Mouse (Mus musculus): ENCODE results near the gene Plcg1. TPM values are rescaled to one million over a fixed set of nuclear protein-coding genes. Genes with fewer than 3 reads are reported as not detected.

Gene Plcg1
- polyA plus RNA-seq, 2 experiments: 56.8 to 131 TPM

- WGBS: 77% methylated on average over 3 of the region's 3 CpGs
- H3K4me3 ChIP-seq (replicated peaks; ENCODE audit: low read length): no peak overlapping the region
- H3K27ac ChIP-seq (replicated peaks; ENCODE audit: low read depth, low read length): peak overlapping the region; percentile 19; the same call in 1 of the 2 replicates
- peaks cover 19% of the 10 kb centered on the region for H3K4me1 ChIP-seq (ENCODE audit: control insufficient read depth, insufficient read depth, low read length)
- no peak overlapping the region for H3K9ac ChIP-seq (ENCODE audit: low read depth, low read length, severe bottlenecking)
- H3K36me3 ChIP-seq (ENCODE audit: control insufficient read depth, insufficient read depth, low read length): peaks cover 53% of the 10 kb centered on the region
- TF ChIP-seq POLR2A (IDR thresholded peaks at IDR 0.05; ENCODE audit: borderline replicate concordance, extremely low read depth, insufficient read depth, insufficient read length): no peak
- no peaks in the 10 kb centered on the region for H3K27me3 ChIP-seq (ENCODE audit: control insufficient read depth, insufficient read depth, low read length)
- DNase-seq (ENCODE audit: low spot score) (no peak), ATAC-seq (ENCODE audit: low FRiP score, low read depth) (no peak)
- no peak overlapping the region for H3K4me2 ChIP-seq (replicated peaks; ENCODE audit: low read depth, low read length, severe bottlenecking)
- no peaks in the 10 kb centered on the region for H3K9me3 ChIP-seq (ENCODE audit: control insufficient read depth, low read length)
Observed at GRCm38 (mm10) chr2:160741580-160741979, 10.5 kb downstream of the Plcg1 start.

DNA sequence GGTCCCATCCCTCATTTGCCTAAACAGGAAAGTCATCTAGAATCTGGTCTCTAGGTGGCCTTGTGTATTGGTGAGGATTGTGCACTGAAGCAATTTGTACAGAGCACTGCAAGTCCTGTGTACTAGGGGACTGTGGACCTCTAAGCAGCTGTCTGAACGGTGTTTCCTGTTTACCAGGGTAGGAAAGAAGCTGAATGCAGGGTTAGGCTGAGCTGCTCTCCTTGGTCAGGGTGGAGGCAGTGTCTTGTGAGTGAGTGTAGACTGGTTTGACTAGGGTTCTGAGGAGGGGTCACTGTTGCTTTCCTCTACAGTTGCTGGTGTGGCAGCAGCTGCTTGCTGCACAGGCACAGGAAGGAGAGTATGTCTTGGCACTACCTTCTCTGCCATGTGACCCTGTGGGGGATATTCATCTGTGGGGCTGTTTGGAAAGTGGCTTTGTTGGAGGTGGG, 11.1 kb downstream of the Plcg1 start:
- Histone ChIP-seq H3K27me3 (ENCODE audit: control insufficient read depth, insufficient read depth, low read length) (no peaks in the 10 kb centered on the region), H3K9ac (ENCODE audit: low read depth, low read length, severe bottlenecking) (no peak overlapping the region), H3K36me3 (ENCODE audit: control insufficient read depth, insufficient read depth, low read length) (peaks cover 51% of the 10 kb centered on the region), H3K4me2 (replicated peaks; ENCODE audit: low read depth, low read length, severe bottlenecking) (no peak overlapping the region), H3K27ac (replicated peaks; ENCODE audit: low read depth, low read length) (no peak overlapping the region), H3K4me1 (ENCODE audit: control insufficient read depth, insufficient read depth, low read length) (peaks cover 19% of the 10 kb centered on the region), H3K9me3 (ENCODE audit: control insufficient read depth, low read length) (no peaks in the 10 kb centered on the region), H3K4me3 (replicated peaks; ENCODE audit: low read length) (no peak overlapping the region)
- ATAC-seq (ENCODE audit: low FRiP score, low read depth) (no peak), DNase-seq (ENCODE audit: low spot score) (no peak)
- WGBS: 86% methylated on average over 1 of the region's 1 CpGs
- no peak for TF ChIP-seq POLR2A (IDR thresholded peaks at IDR 0.05; ENCODE audit: borderline replicate concordance, extremely low read depth, insufficient read depth, insufficient read length)

DNA sequence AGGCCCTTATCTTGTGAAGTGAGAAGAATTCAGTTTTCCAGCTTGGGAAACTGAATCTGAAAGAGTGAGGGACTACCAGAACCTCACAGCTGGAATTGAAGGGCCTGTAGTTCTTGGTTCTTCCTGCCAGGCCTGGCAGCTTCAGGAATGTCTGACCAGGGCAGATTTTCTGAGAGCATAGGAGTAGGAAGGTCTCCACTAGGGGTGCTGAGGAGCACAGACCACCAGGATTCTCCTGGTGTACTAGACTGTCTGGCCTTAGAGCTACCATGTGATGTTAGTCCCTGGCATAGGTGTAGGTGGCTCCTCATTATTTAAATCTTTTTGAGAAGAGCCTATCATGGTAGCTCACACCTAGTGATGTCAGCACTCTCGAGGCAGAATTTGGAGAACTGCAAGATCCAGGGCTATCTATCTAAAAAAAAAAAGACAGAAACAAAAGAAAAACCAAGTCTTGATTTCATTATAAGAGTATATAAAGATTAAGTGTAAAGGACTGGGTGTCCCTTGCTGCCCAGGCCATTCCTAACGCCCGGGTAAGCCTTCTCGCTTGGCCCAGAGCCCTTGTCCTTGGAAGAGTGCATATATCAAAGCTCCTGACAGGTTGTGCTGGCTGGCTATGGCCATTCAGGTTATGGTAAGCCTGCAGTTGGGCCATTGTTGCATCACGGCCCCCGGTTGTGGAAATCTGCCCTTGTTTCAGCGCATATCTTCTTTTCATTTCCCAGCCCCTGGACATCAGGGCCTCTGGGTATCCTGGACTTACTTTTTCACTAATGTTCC, 13.1 kb downstream of the Plcg1 start:
- no peak for ATAC-seq (ENCODE audit: low FRiP score, low read depth)
- no peak overlapping the region for H3K9ac ChIP-seq (ENCODE audit: low read depth, low read length, severe bottlenecking)
- peaks cover 62% of the 10 kb centered on the region for H3K36me3 ChIP-seq (ENCODE audit: control insufficient read depth, insufficient read depth, low read length)
- no peak overlapping the region for H3K4me2 ChIP-seq (replicated peaks; ENCODE audit: low read depth, low read length, severe bottlenecking)
- H3K9me3 ChIP-seq (ENCODE audit: control insufficient read depth, low read length): no peaks in the 10 kb centered on the region
- H3K4me3 ChIP-seq (replicated peaks; ENCODE audit: low read length): no peak overlapping the region
- DNase-seq (ENCODE audit: low spot score): peak; percentile 49
- no peaks in the 10 kb centered on the region for H3K27me3 ChIP-seq (ENCODE audit: control insufficient read depth, insufficient read depth, low read length)
- 90% methylated on average over 7 of the region's 7 CpGs for WGBS
- H3K4me1 ChIP-seq (ENCODE audit: control insufficient read depth, insufficient read depth, low read length): peaks cover 19% of the 10 kb centered on the region
- no peak overlapping the region for H3K27ac ChIP-seq (replicated peaks; ENCODE audit: low read depth, low read length)
- TF ChIP-seq POLR2A (IDR thresholded peaks at IDR 0.05; ENCODE audit: borderline replicate concordance, extremely low read depth, insufficient read depth, insufficient read length): no peak

GRCm38 (mm10) chr2:160744823-160745210, 13.7 kb downstream of the Plcg1 start:
- ATAC-seq (ENCODE audit: low FRiP score, low read depth) (no peak), DNase-seq (ENCODE audit: low spot score) (no peak)
- Histone ChIP-seq H3K27ac (replicated peaks; ENCODE audit: low read depth, low read length) (no peak overlapping the region), H3K36me3 (ENCODE audit: control insufficient read depth, insufficient read depth, low read length) (peaks cover 62% of the 10 kb centered on the region), H3K4me1 (ENCODE audit: control insufficient read depth, insufficient read depth, low read length) (peaks cover 16% of the 10 kb centered on the region), H3K4me3 (replicated peaks; ENCODE audit: low read length) (no peak overlapping the region), H3K27me3 (ENCODE audit: control insufficient read depth, insufficient read depth, low read length) (no peaks in the 10 kb centered on the region), H3K4me2 (replicated peaks; ENCODE audit: low read depth, low read length, severe bottlenecking) (no peak overlapping the region), H3K9me3 (ENCODE audit: control insufficient read depth, low read length) (no peaks in the 10 kb centered on the region), H3K9ac (ENCODE audit: low read depth, low read length, severe bottlenecking) (no peak overlapping the region)
- TF ChIP-seq POLR2A (IDR thresholded peaks at IDR 0.05; ENCODE audit: borderline replicate concordance, extremely low read depth, insufficient read depth, insufficient read length): no peak
- WGBS: 90% methylated on average over 5 of the region's 5 CpGs

DNA sequence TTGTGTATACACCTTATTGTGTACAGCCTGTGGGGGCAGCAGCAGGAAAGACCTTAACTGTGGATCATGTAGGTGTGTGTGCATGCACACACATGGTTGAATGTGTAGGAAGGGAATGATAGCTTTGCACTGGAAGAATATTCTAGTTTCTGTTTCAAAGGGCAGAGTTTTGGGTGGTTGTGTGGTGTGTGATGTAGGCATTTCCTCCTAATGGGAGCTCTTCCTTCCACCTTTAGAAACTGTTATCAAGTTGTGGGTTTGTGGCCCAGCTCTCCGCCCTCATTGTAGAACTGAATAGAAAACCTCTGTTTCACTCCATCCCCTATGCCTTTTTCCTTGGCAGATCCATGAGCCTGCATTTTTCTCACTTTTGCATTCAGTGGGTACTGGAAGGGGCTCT, 14.4 kb downstream of the Plcg1 start:
- H3K27ac ChIP-seq (replicated peaks; ENCODE audit: low read depth, low read length): no peak overlapping the region
- DNase-seq (ENCODE audit: low spot score): no peak
- no peak overlapping the region for H3K9ac ChIP-seq (ENCODE audit: low read depth, low read length, severe bottlenecking)
- WGBS: 84% methylated on average over 1 of the region's 1 CpGs
- H3K4me3 ChIP-seq (replicated peaks; ENCODE audit: low read length): no peak overlapping the region
- H3K9me3 ChIP-seq (ENCODE audit: control insufficient read depth, low read length): no peaks in the 10 kb centered on the region
- no peak overlapping the region for H3K4me2 ChIP-seq (replicated peaks; ENCODE audit: low read depth, low read length, severe bottlenecking)
- no peak for ATAC-seq (ENCODE audit: low FRiP score, low read depth)
- no peaks in the 10 kb centered on the region for H3K27me3 ChIP-seq (ENCODE audit: control insufficient read depth, insufficient read depth, low read length)
- H3K36me3 ChIP-seq (ENCODE audit: control insufficient read depth, insufficient read depth, low read length): peaks cover 66% of the 10 kb centered on the region
- H3K4me1 ChIP-seq (ENCODE audit: control insufficient read depth, insufficient read depth, low read length): peaks cover 9% of the 10 kb centered on the region
- no peak for TF ChIP-seq POLR2A (IDR thresholded peaks at IDR 0.05; ENCODE audit: borderline replicate concordance, extremely low read depth, insufficient read depth, insufficient read length)
